Comparison of ENCODE assay signal across 11 mouse cellular contexts in the genomic region with DNA sequence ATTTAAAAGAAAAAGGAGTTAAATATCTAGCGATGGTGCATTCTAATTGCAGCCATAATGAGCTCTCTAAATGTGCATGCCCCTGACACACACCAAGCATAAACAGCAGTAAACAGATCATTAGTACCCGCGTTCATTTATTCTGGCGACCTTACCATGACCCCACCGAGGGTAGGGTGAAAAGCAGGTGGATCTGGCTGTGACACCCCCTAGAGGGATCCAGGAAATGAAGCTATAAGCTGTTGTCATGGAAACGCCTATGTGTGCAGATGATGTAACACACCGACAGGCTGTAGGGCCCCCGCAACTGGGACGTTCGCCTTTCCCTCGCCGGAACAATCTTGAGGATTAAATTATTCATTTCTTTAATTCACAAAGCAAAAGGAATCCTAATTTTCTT. TPM values are rescaled to one million over a fixed set of nuclear protein-coding genes. Genes with fewer than 3 reads are reported as not detected.
DNase-seq lines count a peak whose midpoint lies in the region; ATAC-seq lines count a peak whose summit lies in the region.
"Had no signal": no experiment of that assay in that cellular context is flagged by ENCODE, and none has a peak within 500 bp of the region (broad histone marks: within the 10 kb centered on the region; RNA-seq: fewer than 3 reads in every experiment).

No protein-coding gene starts in this region.

- H3K27ac ChIP-seq in kidney, embryonic 15.5 days = peak overlapping the region; percentile 72
- H3K27ac ChIP-seq in embryonic facial prominence, embryonic 12.5 days = no peak overlapping the region
- peak overlapping the region; percentile 95 for H3K27ac ChIP-seq in neural tube, embryonic 14.5 days (ENCODE audit: low read depth, low read length)
- H3K27ac ChIP-seq: heart, embryonic 15.5 days had no signal

- H3K4me2 ChIP-seq in kidney, embryonic 15.5 days = 0 out of 2 replicates have a peak overlapping the region, but pooled peaks have one; percentile 0
- peak overlapping the region; percentile 3; the same call in 1 of the 2 replicates for H3K4me2 ChIP-seq in embryonic facial prominence, embryonic 12.5 days (replicated peaks)
- peak overlapping the region; percentile 54 for H3K4me2 ChIP-seq in neural tube, embryonic 14.5 days (ENCODE audit: low read depth, low read length)
- H3K4me2 ChIP-seq: heart, embryonic 15.5 days had no signal

- no peak for DNase-seq in kidney, postnatal 36 days
- DNase-seq in layer of hippocampus, postnatal 14 days (ENCODE audit: low spot score in 2 of 2) = peak; percentile 45 to 58
- DNase-seq in urinary bladder, postnatal 25 days (ENCODE audit: low spot score) = no peak
- DNase-seq in c-Kit-positive CD71-positive TER-119-positive erythroid progenitor cells, embryonic 14.5 days (ENCODE audit: low spot score) = no peak
- no peak for DNase-seq in adrenal gland, adult (ENCODE audit: inconsistent age in 2 of 2, low spot score in 1 of 2)
- DNase-seq: adrenal gland, postnatal 36 days had no signal

- H3K9me3 ChIP-seq in kidney, embryonic 15.5 days (replicated peaks) = no peaks in the 10 kb centered on the region
- no peaks in the 10 kb centered on the region for H3K9me3 ChIP-seq in embryonic facial prominence, embryonic 12.5 days
- no peaks in the 10 kb centered on the region for H3K9me3 ChIP-seq in neural tube, embryonic 14.5 days (ENCODE audit: control insufficient read depth, low read length)
- H3K9me3 ChIP-seq: heart, embryonic 15.5 days had no signal

- peaks cover 41% of the 10 kb centered on the region for H3K4me1 ChIP-seq in kidney, embryonic 15.5 days
- H3K4me1 ChIP-seq in embryonic facial prominence, embryonic 12.5 days = peaks cover 7% of the 10 kb centered on the region; the same call in 1 of the 2 replicates
- H3K4me1 ChIP-seq in neural tube, embryonic 14.5 days (ENCODE audit: control insufficient read depth, insufficient read depth, low read length) = peaks cover 46% of the 10 kb centered on the region
- H3K4me1 ChIP-seq: heart, embryonic 15.5 days had no signal

- WGBS in kidney, embryonic 15.5 days = 23% methylated on average over 12 of the region's 12 CpGs
- 37% methylated on average over 12 of the region's 12 CpGs for WGBS in embryonic facial prominence, embryonic 12.5 days
- WGBS in neural tube, embryonic 14.5 days = 6% methylated on average over 12 of the region's 12 CpGs

- no peak overlapping the region for H3K9ac ChIP-seq in kidney, embryonic 15.5 days
- no peak overlapping the region for H3K9ac ChIP-seq in embryonic facial prominence, embryonic 12.5 days
- H3K9ac ChIP-seq in neural tube, embryonic 14.5 days (replicated peaks; ENCODE audit: low read depth, low read length) = peak overlapping the region; percentile 53; the same call in 1 of the 2 replicates
- H3K9ac ChIP-seq: heart, embryonic 15.5 days had no signal

- no peaks in the 10 kb centered on the region for H3K36me3 ChIP-seq in kidney, embryonic 15.5 days
- no peaks in the 10 kb centered on the region for H3K36me3 ChIP-seq in embryonic facial prominence, embryonic 12.5 days
- no peaks in the 10 kb centered on the region for H3K36me3 ChIP-seq in neural tube, embryonic 14.5 days (ENCODE audit: control insufficient read depth, insufficient read depth, low read length)
- H3K36me3 ChIP-seq: heart, embryonic 15.5 days had no signal

- H3K27me3 ChIP-seq in kidney, embryonic 15.5 days = peaks cover 24% of the 10 kb centered on the region
- peaks cover 12% of the 10 kb centered on the region; the same call in 1 of the 2 replicates for H3K27me3 ChIP-seq in embryonic facial prominence, embryonic 12.5 days
- no peaks in the 10 kb centered on the region for H3K27me3 ChIP-seq in neural tube, embryonic 14.5 days (ENCODE audit: control insufficient read depth, insufficient read depth, low read length)

- no peak for ATAC-seq in kidney, embryonic 15.5 days (replicated peaks; ENCODE audit: low FRiP score)
- no peak for ATAC-seq in embryonic facial prominence, embryonic 12.5 days (ENCODE audit: insufficient number of reproducible peaks, insufficient read depth, low FRiP score, low TSS enrichment)
- ATAC-seq in neural tube, embryonic 14.5 days (ENCODE audit: low read depth) = peak; percentile 64
- ATAC-seq: CD4-positive, CD25-positive, alpha-beta regulatory T cell, adult 4 months had no signal

- H3K4me3 ChIP-seq in kidney, embryonic 15.5 days (replicated peaks) = no peak overlapping the region
- H3K4me3 ChIP-seq in embryonic facial prominence, embryonic 12.5 days = no peak overlapping the region
- H3K4me3 ChIP-seq in neural tube, embryonic 14.5 days (ENCODE audit: low read depth, low read length) = 0 out of 2 replicates have a peak overlapping the region, but pooled peaks have one; percentile 1
- H3K4me3 ChIP-seq: heart, embryonic 15.5 days had no signal

RNA-seq across cellular contexts. Expression of a gene that starts 35.4 kb away (rescaled TPM):
- polyA plus RNA-seq in kidney, embryonic 15.5 days (2015; fragmentation: Nextera tagmentation; extraction: Ambion mirVana) = 19.2 and 20.4 TPM in 2 replicates
- polyA plus RNA-seq in embryonic facial prominence, embryonic 12.5 days (2016; fragmentation: Nextera tagmentation; extraction: Ambion mirVana) = 27.6 and 28.5 TPM in 2 replicates
- 10 to 100 TPM; 44.3 to 45.8 TPM for total RNA-seq in layer of hippocampus, postnatal 14 days (2021)
- polyA plus RNA-seq in neural tube, embryonic 14.5 days (2014; fragmentation: Nextera tagmentation; extraction: Ambion mirVana) = 43.9 and 51.2 TPM in 2 replicates

RNA-seq across cellular contexts. Expression of a gene that starts 46.9 kb away (rescaled TPM):
- 136 and 154 TPM in 2 replicates for polyA plus RNA-seq in kidney, embryonic 15.5 days (2015; fragmentation: Nextera tagmentation; extraction: Ambion mirVana)
- 160 and 169 TPM in 2 replicates for polyA plus RNA-seq in embryonic facial prominence, embryonic 12.5 days (2016; fragmentation: Nextera tagmentation; extraction: Ambion mirVana)
- total RNA-seq in layer of hippocampus, postnatal 14 days (2021) = 10 to 100 TPM; 51.0 to 54.8 TPM
- polyA plus RNA-seq in neural tube, embryonic 14.5 days (2014; fragmentation: Nextera tagmentation; extraction: Ambion mirVana) = 62.5 and 66.5 TPM in 2 replicates

Comparison
In these comparisons a context has a peak if more than half of its experiments do, and no peak if none do; other contexts are left out.
1. H3K4me2 ChIP-seq: peak in every context shown above with its lines; median percentile 54 in neural tube, embryonic 14.5 days; 3 in embryonic facial prominence, embryonic 12.5 days; 0 in kidney, embryonic 15.5 days.
2. DNase-seq: peak in layer of hippocampus, postnatal 14 days (2 of 2); none in kidney, postnatal 36 days (0 of 2), urinary bladder, postnatal 25 days (single experiment), c-Kit-positive CD71-positive TER-119-positive erythroid progenitor cells, embryonic 14.5 days (single experiment) and adrenal gland, adult (0 of 2).